10 mouse cellular contexts compared by ENCODE assay signal in genomic region chr8:95025421-95025820, GRCm38 (mm10). TPM values are rescaled to one million over a fixed set of nuclear protein-coding genes. Genes with fewer than 3 reads are reported as not detected.
DNase-seq lines count a peak whose midpoint lies in the region; ATAC-seq and TF ChIP-seq lines count a peak whose summit lies in the region.
"Had no signal": no experiment of that assay in that cellular context is flagged by ENCODE, and none has a peak within 500 bp of the region (broad histone marks: within the 10 kb centered on the region; RNA-seq: fewer than 3 reads in every experiment).

No protein-coding gene starts in this region.

- 63% methylated on average over 2 of the region's 2 CpGs for WGBS in kidney, postnatal 0 days
- 73% methylated on average over 2 of the region's 2 CpGs for WGBS in kidney, embryonic 15.5 days
- WGBS in limb, embryonic 11.5 days: 62% methylated on average over 2 of the region's 2 CpGs

- H3K4me3 ChIP-seq in kidney, postnatal 0 days (replicated peaks; ENCODE audit: low read depth, low read length): no peak overlapping the region
- H3K4me3 ChIP-seq in kidney, embryonic 15.5 days (replicated peaks): no peak overlapping the region
- H3K4me3 ChIP-seq in limb, embryonic 11.5 days (ENCODE audit: low read depth, low read length): no peak overlapping the region
- H3K4me3 ChIP-seq: lung, embryonic 15.5 days had no signal

- intact Hi-C loops in gastrocnemius, postnatal 36 days (cut with DNase I): no loop called here

- no peak overlapping the region for H3K9ac ChIP-seq in kidney, postnatal 0 days (ENCODE audit: low read depth, low read length)
- H3K9ac ChIP-seq in kidney, embryonic 15.5 days: no peak overlapping the region
- H3K9ac ChIP-seq in limb, embryonic 11.5 days (ENCODE audit: low read length): no peak overlapping the region
- H3K9ac ChIP-seq: lung, embryonic 15.5 days had no signal

- H3K36me3 ChIP-seq in kidney, postnatal 0 days (ENCODE audit: insufficient read depth, low read length): no peaks in the 10 kb centered on the region
- H3K36me3 ChIP-seq in kidney, embryonic 15.5 days: no peaks in the 10 kb centered on the region
- H3K36me3 ChIP-seq in limb, embryonic 11.5 days (ENCODE audit: control insufficient read depth, insufficient read depth, low read length): no peaks in the 10 kb centered on the region
- H3K36me3 ChIP-seq: lung, embryonic 15.5 days had no signal

- no peak for ATAC-seq in kidney, postnatal 0 days (replicated peaks; ENCODE audit: low FRiP score, low read depth)
- no peak for ATAC-seq in kidney, embryonic 15.5 days (replicated peaks; ENCODE audit: low FRiP score)
- no peak for ATAC-seq in limb, embryonic 11.5 days (ENCODE audit: insufficient number of reproducible peaks, low FRiP score, low TSS enrichment, low read depth)

- H3K27ac ChIP-seq in kidney, postnatal 0 days: no peak overlapping the region
- H3K27ac ChIP-seq in kidney, embryonic 15.5 days: no peak overlapping the region
- H3K27ac ChIP-seq in limb, embryonic 11.5 days (replicated peaks; ENCODE audit: low read depth, low read length): no peak overlapping the region
- H3K27ac ChIP-seq: lung, embryonic 15.5 days had no signal

- no peak overlapping the region for H3K4me2 ChIP-seq in kidney, postnatal 0 days (ENCODE audit: low read length)
- H3K4me2 ChIP-seq in kidney, embryonic 15.5 days: no peak overlapping the region
- H3K4me2 ChIP-seq in limb, embryonic 11.5 days (ENCODE audit: low read depth, severe bottlenecking): no peak overlapping the region
- H3K4me2 ChIP-seq: lung, embryonic 15.5 days had no signal

- no peaks in the 10 kb centered on the region for H3K9me3 ChIP-seq in kidney, postnatal 0 days (replicated peaks; ENCODE audit: low read length)
- 0 out of 2 replicates have a peak, but pooled peaks cover 4% of the 10 kb centered on the region for H3K9me3 ChIP-seq in kidney, embryonic 15.5 days (replicated peaks)
- H3K9me3 ChIP-seq in limb, embryonic 11.5 days (ENCODE audit: control insufficient read depth, low read length): no peaks in the 10 kb centered on the region
- H3K9me3 ChIP-seq: lung, embryonic 15.5 days had no signal

- no peaks in the 10 kb centered on the region for H3K4me1 ChIP-seq in kidney, postnatal 0 days (replicated peaks; ENCODE audit: insufficient read depth, low read length)
- H3K4me1 ChIP-seq in kidney, embryonic 15.5 days: 0 out of 2 replicates have a peak, but pooled peaks cover 7% of the 10 kb centered on the region
- H3K4me1 ChIP-seq in limb, embryonic 11.5 days (ENCODE audit: control insufficient read depth, insufficient read depth, low read length): peaks cover 3% of the 10 kb centered on the region; the same call in 1 of the 2 replicates
- H3K4me1 ChIP-seq: lung, embryonic 15.5 days had no signal

- H3K27me3 ChIP-seq in kidney, postnatal 0 days (ENCODE audit: insufficient read depth, low read length): no peaks in the 10 kb centered on the region
- no peaks in the 10 kb centered on the region for H3K27me3 ChIP-seq in kidney, embryonic 15.5 days
- no peaks in the 10 kb centered on the region for H3K27me3 ChIP-seq in limb, embryonic 11.5 days (ENCODE audit: control insufficient read depth, insufficient read depth, low read length)
- H3K27me3 ChIP-seq: lung, embryonic 15.5 days had no signal

- TF ChIP-seq CTCF in kidney, postnatal 0 days (IDR thresholded peaks at IDR 0.05; ENCODE audit: low read depth): peak; percentile 68

- DNase-seq in kidney, postnatal 0 days (ENCODE audit: low spot score): no peak
- DNase-seq in A20 (ENCODE audit: low read depth, low spot score): peak; percentile 43
- peak; percentile 66 for DNase-seq in ES-CJ7 (ENCODE audit: low read depth, low spot score)
- DNase-seq in limb, embryonic 11.5 days (ENCODE audit: low spot score): peak; percentile 63
- no peak for DNase-seq in adipocyte (ENCODE audit: low spot score)
- no peak for DNase-seq in gastrocnemius, postnatal 36 days
- DNase-seq in cerebellum, adult 9-11 months: no peak

RNA-seq across cellular contexts. Expression of gene Adgrg3, which starts 7.9 kb away (rescaled TPM):
- 3.7 and 4.4 TPM in 2 replicates for polyA plus RNA-seq in kidney, postnatal 0 days (2015; fragmentation: Nextera tagmentation; extraction: Ambion mirVana)
- polyA plus RNA-seq in kidney, embryonic 15.5 days (2015; fragmentation: Nextera tagmentation; extraction: Ambion mirVana): 4.8 TPM in 2 replicates
- 2.7 and 3.8 TPM in 2 replicates for polyA plus RNA-seq in limb, embryonic 11.5 days (2014; fragmentation: Nextera tagmentation; extraction: Ambion mirVana)
- total RNA-seq in gastrocnemius, postnatal 36 days (2021): under 1 TPM; 0.20 to 0.52 TPM

RNA-seq across cellular contexts. Expression of gene Drc7, which starts 29.5 kb away (rescaled TPM):
- polyA plus RNA-seq in kidney, postnatal 0 days (2015; fragmentation: Nextera tagmentation; extraction: Ambion mirVana): not detected in 2 replicates
- not detected in 2 replicates for polyA plus RNA-seq in kidney, embryonic 15.5 days (2015; fragmentation: Nextera tagmentation; extraction: Ambion mirVana)
- polyA plus RNA-seq in limb, embryonic 11.5 days (2014; fragmentation: Nextera tagmentation; extraction: Ambion mirVana): 0.11 and 0.18 TPM in 2 replicates
- total RNA-seq in gastrocnemius, postnatal 36 days (2021): not detected
- polyA plus RNA-seq: heart, embryonic 14.5 days had no signal

RNA-seq across cellular contexts. Expression of gene Adgrg1, which starts 50.9 kb away (rescaled TPM):
- 109 and 125 TPM in 2 replicates for polyA plus RNA-seq in kidney, postnatal 0 days (2015; fragmentation: Nextera tagmentation; extraction: Ambion mirVana)
- 41.7 and 44.8 TPM in 2 replicates for polyA plus RNA-seq in kidney, embryonic 15.5 days (2015; fragmentation: Nextera tagmentation; extraction: Ambion mirVana)
- 10.6 and 11.1 TPM in 2 replicates for polyA plus RNA-seq in limb, embryonic 11.5 days (2014; fragmentation: Nextera tagmentation; extraction: Ambion mirVana)
- 10 to 100 TPM; 20.9 to 25.5 TPM for total RNA-seq in gastrocnemius, postnatal 36 days (2021)

RNA-seq across cellular contexts. Expression of gene Katnb1, which starts 55.6 kb away (rescaled TPM):
- 21.2 and 22.9 TPM in 2 replicates for polyA plus RNA-seq in kidney, postnatal 0 days (2015; fragmentation: Nextera tagmentation; extraction: Ambion mirVana)
- polyA plus RNA-seq in kidney, embryonic 15.5 days (2015; fragmentation: Nextera tagmentation; extraction: Ambion mirVana): 27.6 and 29.7 TPM in 2 replicates
- polyA plus RNA-seq in limb, embryonic 11.5 days (2014; fragmentation: Nextera tagmentation; extraction: Ambion mirVana): 23.6 and 31.7 TPM in 2 replicates
- total RNA-seq in gastrocnemius, postnatal 36 days (2021): 1 to 10 TPM; 6.1 to 8.2 TPM

Comparison
In these comparisons a context has a peak if more than half of its experiments do, and no peak if none do; other contexts are left out.
1. DNase-seq: peak in A20 (single experiment), ES-CJ7 (single experiment) and limb, embryonic 11.5 days (single experiment); none in kidney, postnatal 0 days (single experiment), adipocyte (single experiment), gastrocnemius, postnatal 36 days (0 of 2) and cerebellum, adult 9-11 months (single experiment).